Mouse (Mus musculus): Measurements from ENCODE around the gene Qsox1.
A peak's percentile ranks its signal among the peaks of the same experiment; 100 is the strongest.

Qsox1 gene

DNA sequence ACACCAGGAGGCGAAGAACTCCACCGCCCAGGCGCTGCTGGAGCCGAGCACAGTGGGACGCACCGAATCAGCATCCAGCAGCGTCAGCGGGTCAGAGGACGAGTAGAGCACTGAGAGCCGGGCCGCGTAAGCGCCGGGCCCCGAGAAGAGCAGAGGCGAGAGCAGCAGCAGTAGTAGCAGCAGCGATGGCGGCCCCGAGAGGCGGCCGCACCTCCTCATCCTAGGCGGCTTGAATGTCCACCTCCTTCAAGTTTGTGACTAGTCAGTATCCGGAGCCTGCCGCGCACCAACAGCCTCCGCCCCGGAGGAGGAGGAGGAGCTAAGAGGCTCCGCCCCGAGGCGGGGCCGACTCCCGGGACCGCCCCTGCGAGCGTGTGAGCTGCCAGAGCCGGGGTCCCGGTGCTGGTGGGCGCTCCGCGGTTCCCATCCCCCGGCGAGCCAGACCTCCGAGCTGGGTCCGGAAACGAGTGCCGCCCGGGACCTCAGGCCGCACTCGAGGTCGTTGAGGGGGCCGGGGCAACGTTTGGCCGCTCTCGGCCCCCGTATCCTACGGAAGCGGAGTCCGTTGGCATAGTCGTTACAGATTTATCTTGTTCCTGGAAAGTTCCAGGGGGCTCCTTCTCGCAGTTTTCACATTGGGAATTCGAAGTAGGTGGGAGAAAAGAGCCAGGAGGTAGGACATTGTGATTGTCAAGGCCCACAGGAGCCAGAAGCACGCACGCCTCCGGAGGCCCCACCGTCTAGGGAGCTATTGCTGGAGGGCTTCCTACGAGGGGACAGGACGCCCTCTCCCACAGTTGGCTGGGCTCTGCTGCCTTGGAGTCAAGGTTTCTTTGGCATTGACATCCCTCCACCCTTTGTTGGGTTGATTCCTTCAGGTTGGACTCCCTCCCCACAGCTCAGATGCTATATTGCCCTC lies at the start of gene Qsox1:
Gene Qsox1, minus strand, starts transcription at position 309 of the 919 bp plus-strand sequence.
- DNase-seq, result peak; percentile 94

DNA sequence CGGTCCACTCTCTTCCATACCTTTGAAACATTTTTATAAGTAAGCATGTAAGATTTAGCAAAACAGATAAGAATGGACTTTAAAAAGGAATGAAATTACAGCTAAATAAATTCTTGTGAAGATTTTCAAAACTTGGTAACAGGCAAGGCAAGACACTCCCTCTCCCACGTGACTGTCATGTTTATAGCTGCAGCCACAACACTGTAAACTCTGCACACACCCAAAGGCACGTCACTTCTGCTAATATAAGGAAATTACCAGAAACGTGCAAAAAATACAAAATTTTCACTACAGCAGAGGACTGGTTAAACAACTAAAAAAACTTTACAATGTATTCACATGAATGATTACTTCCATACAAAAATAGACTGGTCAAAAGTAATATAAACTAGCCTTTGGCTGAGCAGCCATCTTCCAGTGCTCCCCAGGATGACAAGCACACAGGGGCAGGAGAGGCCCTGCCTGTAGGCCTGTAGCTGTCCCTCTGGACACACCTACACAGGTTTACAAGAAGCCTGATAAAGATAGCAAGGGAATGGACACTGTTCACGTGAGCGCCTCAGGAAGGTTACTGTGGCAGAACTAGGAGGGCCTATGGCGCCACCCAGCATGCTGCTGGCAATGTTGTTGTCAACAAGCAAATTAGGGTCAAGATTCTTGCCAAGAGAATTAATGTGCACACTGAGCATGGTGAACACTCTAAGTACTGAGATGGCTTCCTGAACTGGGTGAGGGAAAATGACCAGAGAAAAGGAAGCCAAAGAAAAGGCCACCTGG lies 42.4 kb upstream of the Qsox1 start:
- DNase-seq, result no peak

DNA sequence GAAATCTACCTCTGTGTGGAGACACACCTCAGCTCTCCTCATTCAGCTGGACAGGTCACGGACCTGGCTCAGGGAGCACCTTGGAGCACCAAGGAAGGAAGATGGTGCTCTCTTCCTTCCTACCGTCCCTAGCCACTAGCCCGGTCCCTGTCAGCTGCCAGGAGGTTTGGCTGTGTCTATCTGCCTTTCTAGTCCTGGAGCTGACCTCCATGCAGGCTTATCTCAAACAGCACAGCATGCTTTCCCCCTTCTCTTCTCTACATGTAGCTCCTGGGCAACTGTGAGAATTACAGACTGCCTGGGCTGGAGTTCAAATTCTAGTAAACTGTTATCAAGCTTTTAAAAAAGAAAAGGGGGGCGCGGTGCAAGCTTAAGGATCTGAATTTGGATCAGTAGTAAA lies 40.3 kb upstream of the Qsox1 start:
- no peak for DNase-seq

GRCm38 (mm10) chr1:155844235-155844634 lies 31.5 kb upstream of the Qsox1 start:
- no peak for DNase-seq

- no peak for DNase-seq
These were observed 30.8 kb upstream of the Qsox1 start for GRCm38 (mm10) chr1:155843538-155843937.

DNA sequence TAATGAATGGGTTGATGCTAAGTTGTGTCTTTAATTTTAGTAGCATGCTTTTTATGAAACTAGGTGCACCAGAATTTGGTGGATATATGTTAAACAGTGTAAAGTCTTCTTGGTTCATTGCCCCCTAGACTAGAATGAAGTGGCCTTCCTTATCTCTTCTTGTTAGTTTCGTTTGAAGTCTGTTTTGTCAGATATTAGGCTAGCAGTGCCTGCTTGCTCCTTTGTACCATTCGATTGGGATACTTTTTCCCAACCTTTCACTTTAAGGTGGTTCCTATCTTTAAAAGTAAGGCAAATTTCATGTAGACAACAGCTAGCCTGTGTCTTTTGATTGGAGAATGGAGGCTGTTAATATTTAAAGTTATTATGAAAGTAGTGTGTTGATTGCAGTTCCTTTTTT lies 23.0 kb upstream of the Qsox1 start:
- DNase-seq, result no peak

- DNase-seq, result no peak
These were observed 20.9 kb upstream of the Qsox1 start for GRCm38 (mm10) chr1:155833610-155834009.

DNA sequence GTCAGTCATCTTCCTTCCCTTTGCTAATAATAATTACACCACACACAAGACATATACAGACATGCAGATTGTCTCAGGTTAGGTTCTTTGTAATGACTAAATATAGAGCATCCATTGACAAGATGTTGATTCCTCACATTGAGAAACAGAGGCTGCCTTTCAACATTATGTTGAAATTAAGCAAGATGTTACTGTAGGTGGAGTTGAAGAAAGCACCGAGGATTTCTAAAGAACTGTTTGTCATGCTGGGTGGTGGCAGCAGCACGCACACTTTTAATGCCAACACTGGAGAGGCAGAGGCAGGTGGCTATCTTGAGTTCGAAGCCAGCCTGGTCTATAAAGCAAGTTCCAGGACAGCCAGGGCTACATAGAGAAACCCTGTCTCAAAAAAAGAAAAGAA lies 19.3 kb upstream of the Qsox1 start:
- DNase-seq, result no peak

DNA sequence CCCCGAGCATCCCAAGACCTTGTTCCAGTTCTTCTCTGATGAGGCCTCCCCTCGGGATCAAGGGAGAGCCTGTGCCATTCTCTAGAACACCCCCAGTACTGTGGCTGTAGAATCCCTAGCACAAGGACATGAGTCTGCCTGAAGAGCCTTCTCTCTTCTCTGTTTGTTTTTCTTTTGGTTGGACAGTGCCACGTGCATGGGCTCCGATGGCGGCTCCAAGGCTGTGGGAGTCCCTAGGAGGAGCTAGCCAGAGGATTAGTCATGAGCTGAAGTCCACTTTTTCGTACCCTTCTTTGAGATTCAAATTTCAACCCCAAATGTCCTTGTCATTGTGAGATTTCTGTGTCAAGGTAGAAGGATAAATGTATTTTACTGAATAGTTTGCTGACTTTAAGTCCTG lies 18.2 kb upstream of the Qsox1 start:
- DNase-seq, result no peak

DNA sequence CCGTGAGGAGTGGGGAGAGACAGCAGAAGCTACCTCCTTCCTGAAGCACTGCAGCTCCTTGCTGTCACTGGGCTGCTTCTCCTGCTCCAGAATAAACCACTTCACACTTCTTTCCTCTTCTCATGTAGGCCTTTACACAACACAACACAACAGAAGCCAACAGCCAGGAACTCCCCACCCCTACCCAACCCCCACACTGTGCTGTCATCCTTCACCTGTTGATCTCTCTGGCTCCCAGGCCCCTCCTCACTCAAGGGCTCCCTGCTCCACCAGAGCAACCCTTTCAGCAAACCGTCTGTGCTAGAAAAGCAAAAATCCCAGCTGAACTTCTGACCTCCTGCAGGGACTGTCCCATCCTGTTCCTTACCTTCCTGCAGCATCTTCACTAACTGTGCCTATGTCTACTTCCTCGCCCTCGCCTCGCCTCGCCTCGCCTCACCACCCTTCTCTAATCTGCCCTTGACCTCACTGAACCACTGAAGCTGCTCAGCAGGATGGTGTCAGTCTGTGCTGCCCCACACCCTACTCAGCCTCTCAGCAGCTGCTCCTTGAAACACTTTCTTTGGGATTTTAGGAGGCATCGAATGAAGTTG lies 15.1 kb upstream of the Qsox1 start:
- DNase-seq, result no peak

GRCm38 (mm10) chr1:155826803-155827395 lies 14.2 kb upstream of the Qsox1 start:
- no peak for DNase-seq

DNA sequence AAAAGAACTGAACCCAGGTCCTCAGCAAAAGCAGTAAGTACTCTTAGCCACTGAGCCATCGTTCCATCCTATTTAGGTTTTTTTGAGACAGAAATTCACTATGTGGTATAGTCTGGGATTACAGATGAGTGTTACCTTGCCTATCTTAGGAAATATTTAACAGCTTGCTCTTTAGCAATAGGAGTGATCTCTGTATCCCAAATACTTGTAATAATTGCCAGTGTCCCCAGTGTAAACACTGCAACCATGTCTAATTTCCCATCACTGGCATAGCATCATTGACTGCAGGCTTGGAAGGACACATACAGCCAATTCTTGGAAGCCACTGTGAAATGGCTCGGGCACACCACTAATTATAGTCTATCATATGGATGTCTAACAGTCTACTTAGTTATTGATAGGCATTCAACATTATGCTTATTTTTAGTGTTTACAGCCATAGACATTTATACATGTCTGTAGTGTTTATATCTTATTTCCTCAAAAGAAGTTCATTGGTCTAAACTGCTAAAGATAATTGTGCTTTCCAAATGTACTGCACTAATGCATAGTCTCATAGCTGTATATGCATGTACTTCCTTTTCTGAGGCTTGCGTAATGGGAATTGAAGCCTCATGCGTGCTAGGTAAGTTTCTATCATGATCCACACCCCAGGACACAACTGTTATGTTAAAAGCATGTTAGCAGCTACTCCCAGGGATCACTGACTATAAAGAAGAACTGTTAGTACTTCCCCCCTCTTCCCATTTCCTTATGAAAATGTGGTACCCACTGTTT lies 13.4 kb upstream of the Qsox1 start:
- DNase-seq, result no peak

DNA sequence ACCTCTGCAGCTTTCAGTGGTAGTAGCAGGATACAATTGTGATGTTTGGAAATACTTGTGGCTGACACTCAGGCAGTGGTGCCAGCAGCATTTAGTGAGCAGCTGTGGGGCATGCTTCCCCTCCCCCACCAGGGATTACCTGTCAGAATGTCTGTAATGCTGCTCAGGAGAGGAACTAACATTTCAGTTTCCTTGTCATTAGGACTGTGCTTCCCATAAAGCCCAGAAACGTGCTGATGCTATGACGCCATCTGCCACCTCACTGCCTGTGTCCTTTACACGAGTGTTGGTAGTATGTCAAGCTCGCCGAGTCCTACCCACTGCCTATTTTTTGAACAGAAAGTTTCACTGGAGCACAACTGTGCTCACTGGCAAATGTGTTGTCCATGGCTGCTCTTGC lies 8.0 kb upstream of the Qsox1 start:
- no peak for DNase-seq

DNA sequence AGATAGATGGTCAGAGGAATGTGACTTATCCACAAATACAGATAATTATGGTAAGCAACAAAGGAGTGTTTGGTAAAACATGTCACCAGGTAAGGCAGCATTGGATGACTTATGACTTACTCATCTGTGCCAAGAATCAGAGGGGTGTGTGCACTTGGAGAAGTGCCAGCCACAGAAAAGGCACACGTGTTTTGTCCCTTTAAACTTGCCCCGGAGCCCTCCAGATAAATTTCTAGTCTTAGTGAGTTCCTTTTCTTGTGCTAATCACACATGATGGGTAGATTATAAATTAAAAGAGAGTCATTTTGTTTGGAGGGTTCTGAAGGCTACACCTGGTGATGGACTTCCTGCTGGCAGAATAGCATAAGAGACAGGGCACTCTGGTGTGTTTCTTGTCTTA lies 3.5 kb upstream of the Qsox1 start:
- DNase-seq, result no peak

DNA sequence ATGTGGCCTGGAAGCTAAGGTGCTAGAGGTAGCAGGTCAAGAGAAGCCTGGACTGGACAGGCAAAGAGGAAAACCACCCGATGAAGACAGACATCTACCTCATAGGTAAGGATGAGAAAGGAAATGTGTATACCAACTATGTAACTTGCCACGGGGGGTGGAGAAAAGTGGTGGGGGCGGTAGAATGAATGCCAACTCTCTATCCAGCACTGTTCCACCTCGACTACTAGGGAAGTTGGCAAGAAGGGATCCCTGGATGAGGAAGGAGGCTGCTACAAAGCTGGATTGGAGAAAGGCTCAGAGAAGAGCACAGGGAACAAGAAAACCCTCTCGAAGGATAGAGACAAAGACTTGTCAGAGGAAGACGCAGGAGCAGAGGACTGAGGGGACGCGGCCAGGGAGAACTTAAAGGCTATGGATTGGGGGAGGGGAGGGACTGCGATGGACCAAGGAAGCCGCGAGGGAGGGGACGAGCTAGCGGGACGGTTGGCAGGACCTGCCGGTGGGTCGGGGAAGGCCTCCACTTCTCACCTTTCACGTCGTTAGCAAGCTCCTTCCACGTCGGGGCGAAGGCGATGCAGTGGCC lies 601 bp downstream of the Qsox1 start:
- no peak for DNase-seq

DNA sequence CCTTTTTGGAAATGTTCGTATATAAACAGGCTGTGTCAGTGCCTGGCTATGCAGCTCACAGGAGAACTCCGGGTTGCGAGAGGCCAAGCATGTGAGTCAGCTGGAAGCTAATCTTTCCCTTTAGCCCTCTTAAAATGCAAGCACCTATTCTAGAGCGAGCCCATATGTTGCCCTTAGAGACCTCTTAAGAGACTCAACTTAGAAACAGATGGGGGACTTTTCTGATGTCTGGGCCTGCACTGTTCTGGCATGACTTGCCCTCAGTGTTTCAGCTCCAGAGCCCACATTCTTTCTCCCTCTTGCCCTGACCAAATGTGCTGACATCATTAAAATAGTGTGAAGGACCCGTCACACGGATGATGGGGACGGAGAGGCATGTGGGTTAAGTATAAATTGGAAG lies 2.1 kb downstream of the Qsox1 start:
- peak; percentile 30 for DNase-seq

- DNase-seq, result peak; percentile 24
These were observed 2.8 kb downstream of the Qsox1 start for GRCm38 (mm10) chr1:155809706-155810442.

GRCm38 (mm10) chr1:155808261-155808660 lies 4.4 kb downstream of the Qsox1 start:
- DNase-seq, result no peak

DNA sequence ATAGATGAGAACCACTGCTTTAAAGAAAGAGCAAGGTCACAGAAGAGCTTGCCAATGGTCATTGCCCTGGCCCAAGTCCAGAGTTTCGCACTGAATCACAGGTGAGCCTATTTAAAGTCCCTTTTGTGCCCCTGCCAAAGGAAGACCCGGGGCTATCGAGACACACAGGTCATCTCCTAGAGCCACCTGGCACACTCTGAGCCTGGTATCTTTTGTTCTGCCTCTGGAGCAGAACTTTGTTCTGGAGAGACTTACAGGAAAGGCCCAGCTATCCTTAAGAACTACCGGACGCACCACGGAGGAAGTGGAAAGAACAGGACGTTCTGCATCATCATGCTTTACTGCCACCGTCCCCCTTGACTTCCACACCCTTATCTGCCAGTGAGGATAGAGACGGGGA lies 7.1 kb downstream of the Qsox1 start:
- no peak for DNase-seq

- DNase-seq, result no peak
These were observed 11.4 kb downstream of the Qsox1 start for GRCm38 (mm10) chr1:155801014-155801991.
